Mouse (Mus musculus) cerebellum, adult 8-10 months (tissue): ENCODE data around the gene Ppm1g.

ENCODE experiments used
- DNase-seq: peaks from one replicate; pipeline ENCODE4 v3.0.0; 2022

The Ppm1g gene

GRCm38 (mm10) chr5:31190201-31190600 lies 30.3 kb downstream of the Ppm1g start:
- no peak for DNase-seq

DNA sequence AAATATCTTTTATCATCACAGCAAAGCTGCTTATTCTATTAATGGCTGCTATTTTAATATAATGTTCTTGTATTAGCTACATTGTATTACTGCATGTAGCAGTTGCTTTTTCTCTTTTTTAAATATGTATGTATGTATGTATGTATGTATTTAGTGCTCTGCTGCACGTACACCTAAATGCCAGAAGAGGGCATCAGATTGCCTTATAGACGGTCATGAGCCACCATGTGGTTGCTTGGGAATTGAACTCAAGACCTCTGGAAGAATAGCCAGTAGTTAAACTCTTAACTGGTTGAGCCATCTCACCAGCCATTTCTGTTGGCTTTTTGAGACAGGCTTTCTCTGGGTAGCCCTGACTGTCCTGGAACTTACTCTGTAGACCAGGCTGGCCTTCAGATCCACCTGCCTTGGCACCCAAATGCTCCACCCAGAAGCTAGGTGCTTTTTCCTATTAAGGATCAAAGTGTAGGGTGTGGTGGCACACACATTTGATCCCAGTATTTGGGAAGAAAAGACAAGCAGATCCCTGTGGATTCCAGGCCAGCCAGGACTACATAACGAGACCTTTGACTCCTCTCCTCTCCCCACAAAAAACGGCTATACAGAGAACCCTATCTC lies 32.2 kb downstream of the Ppm1g start:
- no peak for DNase-seq

GRCm38 (mm10) chr5:31183678-31184077 lies 36.8 kb downstream of the Ppm1g start:
- DNase-seq: no peak

DNA sequence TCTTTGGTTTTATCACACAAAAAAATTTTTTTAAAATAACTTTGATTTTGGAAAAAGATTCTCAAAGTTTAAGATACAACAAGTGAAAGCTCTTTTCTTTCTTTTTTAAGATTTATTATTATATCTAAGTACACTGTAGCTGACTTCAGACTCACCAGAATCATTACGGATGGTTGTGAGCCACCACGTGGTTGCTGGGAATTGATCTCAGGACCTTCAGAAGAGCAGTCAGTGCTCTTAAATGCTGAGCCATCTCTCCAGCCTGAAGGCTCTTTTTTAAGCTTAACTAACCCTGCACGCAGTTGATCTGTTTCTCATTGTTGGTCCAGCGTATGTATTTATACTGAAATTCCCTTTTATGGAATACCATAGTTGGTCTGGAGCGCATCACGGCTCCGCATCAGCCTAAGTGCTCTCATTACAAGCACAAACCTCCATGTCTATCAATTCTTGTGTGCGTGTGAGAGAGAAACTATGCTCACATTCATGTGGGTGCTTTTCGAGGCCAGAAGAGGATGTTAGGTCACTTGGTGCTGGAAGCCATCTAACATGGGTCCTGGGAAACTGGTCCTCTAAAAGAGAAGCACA lies 39.2 kb downstream of the Ppm1g start:
- DNase-seq: no peak

GRCm38 (mm10) chr5:31179766-31180630 lies 40.5 kb downstream of the Ppm1g start, which contains the start of the genes Gm29609 and Gtf3c2:
Gene Gm29609, minus strand, starts transcription at chr5:31179911.
Gene Gtf3c2, minus strand, starts transcription at chr5:31180144.
- DNase-seq: peak; percentile 97

- no peak for DNase-seq
These were observed 41.2 kb downstream of the Ppm1g start for GRCm38 (mm10) chr5:31179301-31179765.

GRCm38 (mm10) chr5:31168630-31169029 lies 51.9 kb downstream of the Ppm1g start:
- no peak for DNase-seq

DNA sequence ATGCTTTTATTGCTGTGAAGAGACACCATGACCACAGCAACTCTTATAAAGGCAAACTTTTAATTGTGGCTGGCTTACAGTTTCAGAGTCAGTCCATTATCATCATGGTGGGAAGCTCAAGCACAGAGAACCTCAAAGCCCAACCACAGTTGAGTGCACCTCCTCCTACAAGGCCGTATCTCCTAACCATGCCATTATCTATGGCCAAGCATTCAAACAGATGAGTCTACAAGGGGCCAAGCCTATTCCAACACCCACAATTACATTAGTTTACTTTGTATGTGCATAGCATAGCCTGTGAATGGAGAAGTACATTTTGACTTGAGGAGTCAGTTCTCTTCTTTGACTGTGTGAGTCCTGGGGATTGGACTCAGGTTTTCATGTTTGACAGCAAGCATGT lies 55.6 kb downstream of the Ppm1g start:
- no peak for DNase-seq

DNA sequence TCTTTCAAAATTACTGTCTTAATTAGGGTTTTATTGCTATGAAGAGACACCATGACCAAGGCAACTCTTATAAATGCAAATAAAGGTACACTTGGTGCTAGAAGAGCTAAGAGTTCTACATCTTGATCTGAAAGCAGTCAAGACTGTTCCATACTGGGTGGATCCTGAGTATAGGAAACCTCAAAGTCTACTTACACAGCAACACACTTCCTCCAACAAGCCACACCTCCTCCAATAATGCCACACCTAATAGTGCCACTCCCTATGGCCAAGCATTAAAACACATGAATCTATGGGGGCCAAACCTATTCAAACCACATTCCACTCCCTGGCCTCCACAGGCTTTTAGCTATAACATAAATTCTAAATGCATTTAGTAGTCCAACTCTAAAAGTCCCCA lies 58.0 kb downstream of the Ppm1g start:
- DNase-seq: no peak

GRCm38 (mm10) chr5:31154152-31154553 lies 66.3 kb downstream of the Ppm1g start, which contains the start of gene Mpv17:
Gene Mpv17, minus strand, starts transcription at chr5:31154251.
- DNase-seq: peak; percentile 80

- DNase-seq: no peak
These were observed 66.9 kb downstream of the Ppm1g start for GRCm38 (mm10) chr5:31153516-31154151.
